Mouse (Mus musculus) erythroblast, embryonic 14.5 days (primary cell): ENCODE data around the gene Ereg. TPM values are rescaled to one million over a fixed set of nuclear protein-coding genes. Genes with fewer than 3 reads are reported as not detected.

Experiments
- H3K27me3 ChIP-seq: 2 replicates; pipeline ENCODE4 v1.6.1; 2012; ENCODE audit warnings: inconsistent platforms; ENCODE audit not compliant: control insufficient read depth
- H3K36me3 ChIP-seq: 2 replicates; pipeline ENCODE4 v1.6.1; 2012; ENCODE audit warnings: mild to moderate bottlenecking, inconsistent platforms; ENCODE audit not compliant: control insufficient read depth
- H3K4me1 ChIP-seq: 2 replicates; pipeline ENCODE4 v1.6.1; 2012; ENCODE audit warnings: inconsistent platforms; ENCODE audit not compliant: control insufficient read depth
- H3K4me3 ChIP-seq: replicated peaks from 2 replicates; pipeline ENCODE3; 2012; ENCODE audit warnings: moderate library complexity, mild to moderate bottlenecking, inconsistent platforms
- H3K9me3 ChIP-seq: 2 replicates; pipeline ENCODE4 v1.6.1; 2012; ENCODE audit warnings: low read length, inconsistent platforms, mixed read lengths; ENCODE audit not compliant: control insufficient read depth
- GATA1 ChIP-seq: IDR thresholded peaks from 2 replicates; pipeline ENCODE4 v1.6.1; 2012; ENCODE audit warnings: low read length, inconsistent platforms, mixed read lengths
- TAL1 ChIP-seq: IDR thresholded peaks from 3 replicates; pipeline ENCODE4 v1.6.1; 2012; ENCODE audit warnings: low read length, inconsistent platforms, mixed read lengths
- polyA plus RNA-seq: library from polyadenylated mRNA; stranded (reverse); fragments of >175 nt; gene quantifications from 2 replicates; pipeline ENCODE4 v1.2.3, GENCODE M21; 2012

Ereg gene
- polyA plus RNA-seq, 1 experiment: not detected

DNA sequence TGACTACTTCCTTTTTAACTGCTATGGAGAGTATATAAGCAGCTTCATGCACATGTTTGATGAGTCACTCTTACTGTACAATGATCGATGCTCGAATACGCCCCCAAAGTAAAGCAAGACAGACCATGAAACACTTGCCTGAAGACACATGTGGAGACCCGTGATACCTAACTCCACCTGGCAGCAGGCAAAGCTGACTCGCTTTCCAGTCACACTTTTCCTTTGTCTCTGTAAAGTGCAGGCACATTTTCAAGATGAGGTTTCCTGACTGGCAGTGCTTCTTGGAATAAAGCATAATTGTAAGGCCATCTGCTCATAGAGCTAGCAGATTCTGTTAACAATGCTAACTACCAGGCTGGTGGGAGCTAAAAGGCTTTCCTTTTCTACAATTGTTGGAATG, 27.3 kb downstream of the Ereg start:
- Histone ChIP-seq H3K36me3 (no peaks in the 10 kb centered on the region), H3K4me3 (no peak overlapping the region), H3K9me3 (peaks cover 2% of the 10 kb centered on the region; the same call in 1 of the 2 replicates), H3K27me3 (no peaks in the 10 kb centered on the region), H3K4me1 (no peaks in the 10 kb centered on the region)
- TF ChIP-seq GATA1 (no peak), TAL1 (no peak)

DNA sequence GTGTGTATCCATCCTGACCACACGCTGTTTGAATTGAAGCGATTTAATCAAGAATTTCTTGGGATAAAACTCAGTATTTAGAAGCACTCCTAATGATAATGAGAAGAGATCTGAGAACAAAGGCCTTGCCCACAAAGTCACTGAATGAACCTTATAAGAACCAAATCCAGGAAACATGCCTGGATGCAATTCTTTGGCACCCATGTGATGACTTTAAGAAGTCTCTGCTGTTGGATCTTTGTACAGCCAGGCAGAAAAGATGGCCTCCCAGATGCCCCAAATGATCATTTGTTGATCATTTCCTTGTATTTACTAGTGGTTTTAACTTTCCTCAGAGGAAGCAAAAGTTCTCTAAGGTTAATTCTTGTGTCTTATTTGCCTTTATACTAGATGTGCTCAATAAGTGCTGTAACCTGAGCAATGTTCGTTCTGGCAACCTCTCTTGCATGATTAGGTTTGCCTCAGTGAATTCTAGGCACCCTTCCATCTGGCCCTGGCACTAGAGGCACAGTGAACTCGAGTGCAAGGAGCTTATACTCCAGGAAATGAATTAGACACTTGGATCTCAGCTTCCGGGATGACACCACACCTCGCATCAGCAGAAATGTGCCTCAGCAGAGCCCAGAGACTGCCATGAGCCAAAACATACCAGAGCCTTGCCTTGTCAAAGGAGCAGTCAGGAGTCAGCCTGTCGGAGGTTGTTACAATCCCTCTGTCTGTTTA, 29.7 kb downstream of the Ereg start:
- Histone ChIP-seq H3K36me3 (no peaks in the 10 kb centered on the region), H3K4me1 (no peaks in the 10 kb centered on the region), H3K27me3 (no peaks in the 10 kb centered on the region), H3K4me3 (no peak overlapping the region), H3K9me3 (peaks cover 2% of the 10 kb centered on the region; the same call in 1 of the 2 replicates)
- no peak for TF ChIP-seq TAL1
- no peak for TF ChIP-seq GATA1

DNA sequence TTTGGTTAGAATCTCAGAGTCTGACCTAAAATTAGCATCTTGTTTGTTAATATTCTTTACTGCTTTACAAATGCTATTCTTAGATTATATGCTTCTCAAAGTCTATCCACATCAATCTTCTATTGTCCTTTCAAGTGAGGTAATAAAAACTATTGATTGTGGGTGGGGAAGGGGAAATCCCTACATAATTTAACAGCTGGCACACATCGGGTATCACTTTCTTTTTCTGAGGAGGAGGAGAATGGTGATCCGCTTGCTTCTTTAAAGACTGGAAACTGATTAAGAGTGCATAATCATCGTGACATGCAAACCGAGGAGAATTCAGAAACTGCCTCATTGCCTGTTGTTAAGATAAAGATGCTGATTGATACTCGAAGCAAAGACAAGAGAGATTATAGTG, 31.8 kb downstream of the Ereg start:
- Histone ChIP-seq H3K4me1 (no peaks in the 10 kb centered on the region), H3K4me3 (no peak overlapping the region), H3K27me3 (no peaks in the 10 kb centered on the region), H3K36me3 (no peaks in the 10 kb centered on the region), H3K9me3 (peaks cover 2% of the 10 kb centered on the region; the same call in 1 of the 2 replicates)
- TF ChIP-seq GATA1 (no peak), TAL1 (no peak)

DNA sequence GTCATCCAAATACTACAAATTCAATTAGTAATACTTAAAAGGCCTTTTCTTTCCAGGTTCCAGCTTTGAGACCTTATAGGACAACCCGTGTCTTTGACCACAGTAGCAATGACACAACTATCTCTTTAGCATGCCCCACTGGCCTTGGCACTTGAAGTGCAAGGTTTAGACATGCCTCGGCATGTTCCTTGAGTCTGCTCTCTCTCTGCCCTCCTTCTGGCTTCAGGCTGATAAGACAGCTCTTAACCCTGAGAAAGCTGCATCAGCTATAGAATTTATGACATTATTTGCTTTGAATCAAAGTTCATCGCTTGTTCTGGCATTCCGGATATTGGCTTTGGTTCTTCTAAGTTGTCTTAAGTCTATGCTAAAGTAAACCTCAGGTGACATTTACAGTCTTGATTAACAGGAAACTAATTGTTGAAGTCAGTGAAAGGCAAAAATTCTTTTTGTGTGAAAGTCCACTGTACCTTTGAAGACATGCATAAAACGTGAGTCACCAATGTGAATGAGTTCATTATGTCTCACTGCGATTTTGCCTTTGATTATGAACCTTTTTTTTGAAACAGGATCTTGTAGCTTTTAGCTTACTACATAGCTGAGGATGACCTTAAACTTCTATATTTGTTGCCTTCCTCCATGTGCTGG, 35.7 kb downstream of the Ereg start:
- no peaks in the 10 kb centered on the region for H3K27me3 ChIP-seq
- TF ChIP-seq GATA1 (no peak), TAL1 (no peak)
- no peaks in the 10 kb centered on the region for H3K4me1 ChIP-seq
- H3K4me3 ChIP-seq: no peak overlapping the region
- no peaks in the 10 kb centered on the region; the same call in 1 of the 2 replicates for H3K9me3 ChIP-seq
- H3K36me3 ChIP-seq: no peaks in the 10 kb centered on the region

DNA sequence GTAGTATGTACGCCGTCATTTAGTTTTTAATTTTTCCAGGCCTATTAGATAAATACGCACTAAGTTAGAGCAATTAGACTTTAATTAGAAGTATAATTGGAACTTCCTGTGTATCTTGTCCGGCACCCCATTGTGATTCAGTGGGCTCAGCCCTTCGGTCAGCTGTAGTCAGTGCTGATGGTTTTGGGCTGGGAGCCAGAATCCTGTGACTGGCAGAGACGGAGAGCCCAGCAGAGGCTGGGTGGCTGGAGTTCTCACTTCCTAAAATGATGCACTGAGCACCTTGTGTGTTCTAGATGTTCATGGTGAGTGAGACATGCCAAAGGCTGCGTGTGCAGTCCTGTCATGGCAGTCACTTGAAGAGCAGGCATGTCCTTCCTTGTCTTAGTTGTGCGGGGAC, 36.6 kb downstream of the Ereg start:
- Histone ChIP-seq H3K4me1 (no peaks in the 10 kb centered on the region), H3K4me3 (no peak overlapping the region), H3K9me3 (no peaks in the 10 kb centered on the region; the same call in 1 of the 2 replicates), H3K27me3 (no peaks in the 10 kb centered on the region), H3K36me3 (no peaks in the 10 kb centered on the region)
- no peak for TF ChIP-seq TAL1

DNA sequence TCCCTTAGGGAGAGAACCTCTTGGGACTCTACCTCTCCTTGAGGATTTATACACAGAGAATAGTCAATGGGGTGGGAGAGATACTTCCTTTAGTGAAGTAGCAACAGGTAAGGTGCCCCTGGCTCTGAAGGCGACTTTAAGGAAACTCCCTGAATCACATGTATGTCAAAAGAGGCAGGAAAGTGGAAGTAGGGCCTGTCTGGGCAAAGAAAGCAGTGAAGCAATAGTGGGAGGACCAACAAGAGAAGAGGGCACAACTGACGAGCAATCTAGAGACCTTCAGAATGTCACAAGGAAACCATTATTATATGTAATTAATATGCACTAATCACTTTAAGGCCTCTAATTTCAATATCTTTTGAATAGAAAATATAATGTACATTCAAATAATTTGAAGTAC, 39.5 kb downstream of the Ereg start:
- H3K9me3 ChIP-seq: no peaks in the 10 kb centered on the region; the same call in 1 of the 2 replicates
- H3K27me3 ChIP-seq: no peaks in the 10 kb centered on the region
- H3K4me1 ChIP-seq: no peaks in the 10 kb centered on the region
- no peak for TF ChIP-seq GATA1
- TF ChIP-seq TAL1: no peak
- no peak overlapping the region for H3K4me3 ChIP-seq
- no peaks in the 10 kb centered on the region for H3K36me3 ChIP-seq

DNA sequence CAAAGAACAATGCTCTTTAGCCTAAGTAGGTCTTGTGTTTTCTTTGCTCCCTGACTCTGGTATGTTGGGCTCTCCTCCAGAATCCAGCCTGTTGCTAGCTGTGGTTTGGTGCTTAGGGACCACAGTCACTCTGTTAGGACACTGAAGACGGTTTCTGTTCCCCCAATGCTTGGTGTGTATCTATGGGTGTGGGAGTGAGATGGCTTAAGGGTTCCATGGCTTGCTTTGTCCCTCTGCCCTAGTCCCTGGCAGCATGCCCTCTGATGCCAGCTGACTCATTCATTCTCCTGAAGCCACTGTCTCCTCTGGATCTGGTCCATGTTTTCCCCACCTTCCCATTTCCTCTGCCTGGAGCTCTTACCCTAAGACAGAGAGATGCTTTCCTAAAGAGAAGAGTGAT, 40.2 kb downstream of the Ereg start:
- H3K27me3 ChIP-seq: no peaks in the 10 kb centered on the region
- H3K36me3 ChIP-seq: no peaks in the 10 kb centered on the region
- H3K4me1 ChIP-seq: no peaks in the 10 kb centered on the region
- H3K9me3 ChIP-seq: no peaks in the 10 kb centered on the region; the same call in 1 of the 2 replicates
- H3K4me3 ChIP-seq: no peak overlapping the region
- TF ChIP-seq GATA1 (no peak), TAL1 (no peak)

DNA sequence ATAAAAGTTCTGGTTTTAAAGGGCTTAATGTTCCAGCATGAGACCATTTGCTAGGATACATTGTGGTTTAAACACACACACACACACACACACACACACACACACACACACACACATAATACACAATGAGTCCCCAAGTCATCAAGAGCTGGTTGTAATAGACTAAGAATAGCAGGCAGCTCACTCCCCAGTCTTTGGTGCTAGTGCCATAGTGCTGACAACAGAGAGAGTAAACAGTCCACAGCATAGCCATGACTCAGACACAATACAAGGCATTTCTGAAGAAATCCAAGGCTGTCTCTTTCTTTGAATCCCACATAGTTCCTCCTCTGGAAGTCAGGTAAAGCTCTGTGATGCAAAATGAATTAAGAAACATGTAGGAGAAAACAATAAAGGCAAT, 44.2 kb downstream of the Ereg start:
- H3K4me1 ChIP-seq: no peaks in the 10 kb centered on the region
- no peak for TF ChIP-seq TAL1
- no peak for TF ChIP-seq GATA1
- no peak overlapping the region for H3K4me3 ChIP-seq
- no peaks in the 10 kb centered on the region; the same call in 1 of the 2 replicates for H3K9me3 ChIP-seq
- H3K36me3 ChIP-seq: no peaks in the 10 kb centered on the region
- no peaks in the 10 kb centered on the region for H3K27me3 ChIP-seq

DNA sequence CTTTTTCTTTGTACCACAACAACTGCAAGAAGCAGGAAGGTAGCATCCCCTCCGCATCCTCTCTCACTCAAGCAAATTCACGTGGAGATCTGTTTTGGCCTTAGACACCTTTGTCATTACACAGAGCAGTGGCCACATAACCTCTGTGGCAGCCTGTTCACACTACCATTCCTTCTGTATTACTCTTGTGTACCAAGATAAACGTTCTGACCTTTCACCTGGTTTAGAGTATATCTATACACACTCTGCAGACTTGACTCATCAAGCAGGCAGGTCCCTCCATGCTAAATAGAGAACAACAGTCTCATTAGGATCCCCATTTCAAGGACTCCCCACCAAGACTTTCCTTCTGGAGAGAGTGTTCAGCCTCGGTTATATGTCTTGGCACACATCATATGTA, 49.0 kb downstream of the Ereg start:
- H3K36me3 ChIP-seq: no peaks in the 10 kb centered on the region
- H3K4me3 ChIP-seq: no peak overlapping the region
- no peak for TF ChIP-seq TAL1
- no peak for TF ChIP-seq GATA1
- H3K9me3 ChIP-seq: no peaks in the 10 kb centered on the region
- H3K27me3 ChIP-seq: no peaks in the 10 kb centered on the region
- no peaks in the 10 kb centered on the region for H3K4me1 ChIP-seq

DNA sequence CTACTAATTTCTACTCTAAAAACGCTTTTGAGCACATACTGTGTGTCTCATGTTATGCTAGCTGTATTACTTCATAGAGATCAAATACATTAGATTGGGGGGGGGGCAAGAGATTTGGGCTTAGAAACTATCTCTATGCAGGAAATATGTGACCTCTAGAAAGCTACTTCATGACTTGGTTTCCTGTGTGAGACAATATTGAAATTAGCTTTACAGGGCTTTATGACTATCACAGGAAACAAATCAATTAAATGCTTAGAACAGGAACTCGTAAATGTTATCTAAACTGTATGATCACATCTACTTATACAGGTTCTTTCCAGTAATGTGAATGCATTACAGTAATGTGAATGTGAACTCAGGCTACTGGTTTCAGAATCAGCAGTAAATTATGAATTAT, 49.7 kb downstream of the Ereg start:
- no peak overlapping the region for H3K4me3 ChIP-seq
- TF ChIP-seq TAL1: no peak
- no peak for TF ChIP-seq GATA1
- H3K4me1 ChIP-seq: no peaks in the 10 kb centered on the region
- no peaks in the 10 kb centered on the region for H3K36me3 ChIP-seq
- H3K9me3 ChIP-seq: no peaks in the 10 kb centered on the region
- no peaks in the 10 kb centered on the region for H3K27me3 ChIP-seq
